Mouse (Mus musculus) limb, embryonic 11.5 days (tissue): ENCODE measurements around the gene Col18a1. TPM values are rescaled to one million over a fixed set of nuclear protein-coding genes. Genes with fewer than 3 reads are reported as not detected.

Source experiments
- ATAC-seq: fragments of 200-750 bp; cut with Nextera tagmentation; 2 replicates; pipeline ENCODE4 v1.8.0; 2017; ENCODE audit warnings: low read depth; ENCODE audit not compliant: insufficient number of reproducible peaks, low FRiP score, low TSS enrichment
- DNase-seq: peaks from one replicate; pipeline ENCODE4 v3.0.0-alpha.2; 2015; ENCODE audit warnings: low spot score
- H3K27ac ChIP-seq: fragments of 300-500 bp; sonication (generic); replicated peaks from 2 replicates; pipeline ENCODE4 v1.5.1; 2014; ENCODE audit warnings: low read depth, mild to moderate bottlenecking, low read length
- H3K27me3 ChIP-seq: fragments of 300-500 bp; sonication (generic); 2 replicates; pipeline ENCODE4 v1.6.1; 2014; ENCODE audit warnings: mild to moderate bottlenecking, low read length, mixed read lengths; ENCODE audit not compliant: control insufficient read depth, insufficient read depth
- H3K36me3 ChIP-seq: fragments of 300-500 bp; sonication (generic); 2 replicates; pipeline ENCODE4 v1.6.1; 2014; ENCODE audit warnings: mild to moderate bottlenecking, low read length, moderate library complexity, mixed read lengths; ENCODE audit not compliant: control insufficient read depth, insufficient read depth
- H3K4me1 ChIP-seq: fragments of 300-500 bp; sonication (generic); 2 replicates; pipeline ENCODE4 v1.6.1; 2014; ENCODE audit warnings: low read length, mixed read lengths; ENCODE audit not compliant: control insufficient read depth, insufficient read depth
- H3K4me2 ChIP-seq: fragments of 300-500 bp; sonication (generic); 2 replicates; pipeline ENCODE4 v1.6.1; 2014; ENCODE audit warnings: low read depth, mild to moderate bottlenecking, moderate library complexity; ENCODE audit not compliant: severe bottlenecking
- H3K4me3 ChIP-seq: fragments of 300-500 bp; sonication (generic); 2 replicates; pipeline ENCODE4 v1.5.1; 2014; ENCODE audit warnings: low read depth, low read length
- H3K9ac ChIP-seq: fragments of 300-500 bp; sonication (generic); 2 replicates; pipeline ENCODE4 v1.6.1; 2014; ENCODE audit warnings: mild to moderate bottlenecking, low read length
- H3K9me3 ChIP-seq: fragments of 300-500 bp; sonication (generic); 2 replicates; pipeline ENCODE4 v1.6.1; 2016; ENCODE audit warnings: low read length; ENCODE audit not compliant: control insufficient read depth
- WGBS: fragments of 180-500 bp; shearing (Covaris S2); extraction: QIAGEN DNeasy Blood & Tissue Kit; methylation state at CpG from one replicate; pipeline ENCODE4 v1.1.7; 2014; 5-methylcytosine and 5-hydroxymethylcytosine counted together
- polyA plus RNA-seq: library from polyadenylated mRNA; unstranded; fragments of >200 nt; fragmentation: Nextera tagmentation; extraction: Ambion mirVana; gene quantifications from 2 replicates; pipeline ENCODE4 v1.2.1, GENCODE M21; 2014

The Col18a1 gene
- polyA plus RNA-seq, 1 experiment from 2014 or later = 63.0 TPM

- Histone ChIP-seq H3K4me3 (no peak overlapping the region), H3K27ac (no peak overlapping the region), H3K36me3 (no peaks in the 10 kb centered on the region; the same call in 1 of the 2 replicates), H3K27me3 (no peaks in the 10 kb centered on the region), H3K4me1 (no peaks in the 10 kb centered on the region), H3K4me2 (no peak overlapping the region), H3K9me3 (no peaks in the 10 kb centered on the region; the same call in 1 of the 2 replicates), H3K9ac (no peak overlapping the region)
- no peak for ATAC-seq
- DNase-seq = no peak
- WGBS = 83% methylated on average over 5 of the region's 5 CpGs
Observed at GRCm38 (mm10) chr10:77090063-77090462, 76.3 kb downstream of the Col18a1 start.

GRCm38 (mm10) chr10:77089336-77089735 lies 77.0 kb downstream of the Col18a1 start:
- no peak for DNase-seq
- Histone ChIP-seq H3K4me3 (no peak overlapping the region), H3K9ac (no peak overlapping the region), H3K4me2 (no peak overlapping the region), H3K27ac (no peak overlapping the region), H3K4me1 (no peaks in the 10 kb centered on the region), H3K36me3 (no peaks in the 10 kb centered on the region; the same call in 1 of the 2 replicates), H3K9me3 (no peaks in the 10 kb centered on the region; the same call in 1 of the 2 replicates), H3K27me3 (no peaks in the 10 kb centered on the region)
- 72% methylated on average over 8 of the region's 8 CpGs for WGBS
- no peak for ATAC-seq

- Histone ChIP-seq H3K4me1 (no peaks in the 10 kb centered on the region), H3K36me3 (no peaks in the 10 kb centered on the region; the same call in 1 of the 2 replicates), H3K4me3 (no peak overlapping the region), H3K4me2 (no peak overlapping the region), H3K27me3 (no peaks in the 10 kb centered on the region), H3K27ac (no peak overlapping the region), H3K9me3 (no peaks in the 10 kb centered on the region), H3K9ac (no peak overlapping the region)
- no peak for ATAC-seq
- WGBS = 72% methylated on average over 1 of the region's 1 CpGs
- DNase-seq = no peak
Observed at GRCm38 (mm10) chr10:77084568-77084967, 81.8 kb downstream of the Col18a1 start.

- H3K4me1 ChIP-seq = no peaks in the 10 kb centered on the region
- H3K4me2 ChIP-seq = no peak overlapping the region
- H3K4me3 ChIP-seq = no peak overlapping the region
- no peak for DNase-seq
- no peak overlapping the region for H3K9ac ChIP-seq
- no peak overlapping the region for H3K27ac ChIP-seq
- H3K36me3 ChIP-seq = no peaks in the 10 kb centered on the region; the same call in 1 of the 2 replicates
- no peak for ATAC-seq
- H3K9me3 ChIP-seq = no peaks in the 10 kb centered on the region
- H3K27me3 ChIP-seq = no peaks in the 10 kb centered on the region
- WGBS = 79% methylated on average over 5 of the region's 5 CpGs
Observed at GRCm38 (mm10) chr10:77082921-77083320, 83.4 kb downstream of the Col18a1 start.

GRCm38 (mm10) chr10:77082453-77082852 lies 83.9 kb downstream of the Col18a1 start:
- ATAC-seq (0 out of 2 replicates have a peak, but pooled peaks have one; percentile 44), DNase-seq (peak; percentile 90)
- no peak overlapping the region for H3K4me3 ChIP-seq
- WGBS = 29% methylated on average over 3 of the region's 3 CpGs
- no peaks in the 10 kb centered on the region for H3K4me1 ChIP-seq
- no peaks in the 10 kb centered on the region for H3K27me3 ChIP-seq
- no peaks in the 10 kb centered on the region; the same call in 1 of the 2 replicates for H3K36me3 ChIP-seq
- no peaks in the 10 kb centered on the region for H3K9me3 ChIP-seq
- H3K27ac ChIP-seq = no peak overlapping the region
- H3K4me2 ChIP-seq = no peak overlapping the region
- no peak overlapping the region for H3K9ac ChIP-seq

GRCm38 (mm10) chr10:77078961-77079360 lies 87.4 kb downstream of the Col18a1 start:
- H3K4me1 ChIP-seq = no peaks in the 10 kb centered on the region
- H3K36me3 ChIP-seq = peaks cover 2% of the 10 kb centered on the region; the same call in 1 of the 2 replicates
- no peaks in the 10 kb centered on the region for H3K27me3 ChIP-seq
- H3K27ac ChIP-seq = no peak overlapping the region
- 89% methylated on average over 8 of the region's 8 CpGs for WGBS
- H3K4me3 ChIP-seq = no peak overlapping the region
- DNase-seq (no peak), ATAC-seq (no peak)
- H3K9me3 ChIP-seq = no peaks in the 10 kb centered on the region
- H3K9ac ChIP-seq = no peak overlapping the region
- no peak overlapping the region for H3K4me2 ChIP-seq

- 95% methylated on average over 4 of the region's 4 CpGs for WGBS
- H3K36me3 ChIP-seq = peaks cover 2% of the 10 kb centered on the region; the same call in 1 of the 2 replicates
- H3K4me3 ChIP-seq = no peak overlapping the region
- no peak overlapping the region for H3K27ac ChIP-seq
- no peaks in the 10 kb centered on the region for H3K4me1 ChIP-seq
- no peaks in the 10 kb centered on the region for H3K27me3 ChIP-seq
- H3K9ac ChIP-seq = no peak overlapping the region
- no peak overlapping the region for H3K4me2 ChIP-seq
- DNase-seq = no peak
- H3K9me3 ChIP-seq = no peaks in the 10 kb centered on the region
- no peak for ATAC-seq
Observed at GRCm38 (mm10) chr10:77078456-77078855, 87.9 kb downstream of the Col18a1 start.

DNA sequence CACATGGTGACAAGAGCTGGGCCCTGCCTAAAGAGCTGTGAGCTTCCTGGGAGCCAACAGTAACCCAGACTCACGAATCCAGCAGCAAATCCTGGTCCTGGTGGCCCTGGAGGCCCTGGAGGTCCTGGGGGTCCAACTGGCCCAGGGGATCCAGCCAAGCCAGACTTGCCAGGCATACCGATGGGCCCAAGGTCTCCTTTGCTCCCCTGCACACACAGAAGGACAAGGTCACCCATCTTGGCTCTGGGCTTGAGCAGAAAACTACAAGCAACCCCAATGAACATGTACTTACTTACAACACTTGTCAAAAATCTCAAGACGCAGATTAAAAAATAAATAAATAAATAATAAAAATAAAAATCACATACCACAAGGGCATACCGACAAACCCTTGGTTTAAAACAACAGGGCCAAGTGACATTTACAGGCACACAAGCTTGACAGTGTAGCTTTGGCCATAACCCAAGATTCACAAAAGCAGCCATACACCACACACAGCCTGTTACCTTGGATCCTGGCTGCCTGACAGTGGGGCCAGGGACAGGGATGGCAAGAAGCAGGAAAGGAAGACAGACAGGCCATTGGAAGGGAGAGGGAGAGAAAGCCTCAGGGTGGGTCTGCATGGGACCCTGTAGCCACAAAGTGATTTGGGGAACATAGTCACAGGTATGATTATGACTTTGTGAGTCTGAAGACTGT lies 91.9 kb downstream of the Col18a1 start:
- Histone ChIP-seq H3K4me3 (no peak overlapping the region), H3K4me1 (no peaks in the 10 kb centered on the region), H3K27me3 (no peaks in the 10 kb centered on the region), H3K27ac (no peak overlapping the region), H3K4me2 (no peak overlapping the region), H3K9me3 (no peaks in the 10 kb centered on the region), H3K36me3 (peaks cover 6% of the 10 kb centered on the region), H3K9ac (no peak overlapping the region)
- DNase-seq (no peak), ATAC-seq (no peak)
- 87% methylated on average over 4 of the region's 4 CpGs for WGBS
